Mouse (Mus musculus) neural tube, embryonic 13.5 days (tissue): ENCODE data around the gene Ctse. TPM values are rescaled to one million over a fixed set of nuclear protein-coding genes. Genes with fewer than 3 reads are reported as not detected.

Experiments
- ATAC-seq: fragments of 200-750 bp; cut with Nextera tagmentation; 2 replicates; pipeline ENCODE4 v1.8.0; 2017; ENCODE audit warnings: low read depth, mild to moderate bottlenecking, moderate TSS enrichment, moderate library complexity
- H3K27ac ChIP-seq: fragments of 300-500 bp; sonication (generic); replicated peaks from 2 replicates; pipeline ENCODE4 v1.5.1; 2015; ENCODE audit warnings: moderate library complexity, mild to moderate bottlenecking, inconsistent platforms
- H3K27me3 ChIP-seq: fragments of 300-500 bp; sonication (generic); 2 replicates; pipeline ENCODE4 v1.6.1; 2015; ENCODE audit warnings: mild to moderate bottlenecking, inconsistent platforms
- H3K36me3 ChIP-seq: fragments of 300-500 bp; sonication (generic); 2 replicates; pipeline ENCODE4 v1.6.1; 2015; ENCODE audit warnings: mild to moderate bottlenecking, inconsistent platforms
- H3K4me1 ChIP-seq: fragments of 300-500 bp; sonication (generic); replicated peaks from 2 replicates; pipeline ENCODE4 v1.6.1; 2015; ENCODE audit warnings: inconsistent platforms
- H3K4me2 ChIP-seq: fragments of 300-500 bp; sonication (generic); 2 replicates; pipeline ENCODE4 v1.6.1; 2015; ENCODE audit warnings: inconsistent platforms, mild to moderate bottlenecking, moderate library complexity
- H3K4me3 ChIP-seq: fragments of 300-500 bp; sonication (generic); 2 replicates; pipeline ENCODE4 v1.5.1; 2015; ENCODE audit warnings: mild to moderate bottlenecking, inconsistent platforms
- H3K9ac ChIP-seq: fragments of 300-500 bp; sonication (generic); 2 replicates; pipeline ENCODE4 v1.6.1; 2015; ENCODE audit warnings: moderate library complexity, mild to moderate bottlenecking, inconsistent platforms
- H3K9me3 ChIP-seq: fragments of 300-500 bp; sonication (generic); 2 replicates; pipeline ENCODE4 v1.6.1; 2016; ENCODE audit warnings: inconsistent platforms
- WGBS: fragments of 180-500 bp; shearing (Covaris S2); methylation state at CpG from one replicate; pipeline ENCODE4 v1.1.7; 2015; 5-methylcytosine and 5-hydroxymethylcytosine counted together
- polyA plus RNA-seq: library from polyadenylated mRNA; unstranded; fragments of >200 nt; fragmentation: Nextera tagmentation; extraction: Ambion mirVana; gene quantifications from 2 replicates; pipeline ENCODE4 v1.2.1, GENCODE M21; 2015

The Ctse gene
- not detected in 2 replicates for polyA plus RNA-seq

DNA sequence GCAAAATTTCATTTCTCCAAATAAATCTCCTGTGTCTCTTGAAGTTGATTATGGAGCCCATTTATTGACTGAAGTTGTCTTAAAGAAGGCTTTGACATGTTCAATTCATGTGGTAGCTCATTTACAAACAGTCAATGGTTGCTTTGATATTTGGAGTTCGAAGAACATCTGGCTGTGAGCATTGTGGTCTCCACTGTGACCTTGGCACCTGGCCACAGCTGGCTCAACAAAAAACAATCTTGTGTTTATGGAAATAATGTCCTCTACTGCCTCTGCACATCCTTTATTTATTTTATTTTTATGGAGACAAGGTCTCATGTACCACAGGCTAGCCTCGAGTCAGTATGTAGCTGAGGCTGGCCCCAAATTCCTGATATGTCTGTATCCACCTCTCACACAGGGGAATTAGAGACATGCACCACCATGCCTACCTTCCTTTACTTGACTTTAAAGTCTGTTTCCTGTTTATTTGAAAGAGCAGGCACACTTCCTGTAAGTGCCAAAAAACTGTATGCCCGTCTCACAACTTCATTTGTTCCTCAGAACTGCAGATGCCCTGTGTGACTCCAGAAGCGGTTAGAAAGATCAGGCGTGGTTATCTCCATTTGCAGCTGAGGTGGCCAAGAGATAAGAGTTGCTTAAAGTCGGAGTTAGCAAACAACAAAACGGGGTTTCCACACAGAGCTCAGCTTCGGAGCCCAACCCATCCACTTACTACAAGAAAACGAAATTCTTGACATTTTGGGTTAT lies at the start of gene Ctse:
Gene Ctse, plus strand, starts transcription at position 516 of the 750 bp plus-strand sequence.
- H3K4me3 ChIP-seq = no peak within 1 kb of the TSS
- no peak within 1 kb of the TSS for H3K27ac ChIP-seq
- no peaks in the 10 kb centered on the region for H3K4me1 ChIP-seq
- no peak within 1 kb of the TSS for H3K9ac ChIP-seq
- no peaks in the 10 kb centered on the region for H3K9me3 ChIP-seq
- H3K27me3 ChIP-seq = no peaks in the 10 kb centered on the region
- no peak within 1 kb of the TSS for H3K4me2 ChIP-seq
- H3K36me3 ChIP-seq = no peaks in the 10 kb centered on the region
- 85% methylated on average over 9 of the region's 9 CpGs for WGBS
- no peak for ATAC-seq

DNA sequence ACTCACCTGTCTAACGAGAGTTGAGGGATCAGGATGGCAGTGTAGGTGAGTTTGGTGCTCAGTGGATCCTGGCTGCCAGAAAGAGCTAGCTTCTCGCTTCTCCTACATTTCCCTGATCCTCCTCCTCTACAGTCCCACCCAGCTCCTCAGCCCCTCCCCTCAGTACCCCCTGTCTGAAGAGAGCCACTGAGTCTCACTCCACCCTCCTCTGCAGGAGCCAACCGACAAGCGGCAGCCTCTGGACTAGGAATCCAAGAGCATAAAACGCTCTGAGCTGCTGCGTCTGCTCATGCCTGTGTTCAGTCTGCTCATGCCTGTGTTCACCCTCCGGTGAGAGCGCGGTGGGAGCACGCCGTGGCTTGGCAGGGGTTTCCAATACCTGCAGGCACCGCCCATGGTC lies 39.2 kb upstream of the Ctse start, which contains the start of gene Avpr1b:
Gene Avpr1b, plus strand, starts transcription at position 335 of the 400 bp plus-strand sequence.
- Histone ChIP-seq H3K9me3 (no peaks in the 10 kb centered on the region), H3K4me1 (no peaks in the 10 kb centered on the region), H3K27ac (no peak within 1 kb of the TSS), H3K9ac (no peak within 1 kb of the TSS), H3K27me3 (no peaks in the 10 kb centered on the region), H3K36me3 (no peaks in the 10 kb centered on the region), H3K4me2 (no peak within 1 kb of the TSS), H3K4me3 (no peak within 1 kb of the TSS)
- ATAC-seq = no peak
- WGBS = 44% methylated on average over 12 of the region's 12 CpGs

DNA sequence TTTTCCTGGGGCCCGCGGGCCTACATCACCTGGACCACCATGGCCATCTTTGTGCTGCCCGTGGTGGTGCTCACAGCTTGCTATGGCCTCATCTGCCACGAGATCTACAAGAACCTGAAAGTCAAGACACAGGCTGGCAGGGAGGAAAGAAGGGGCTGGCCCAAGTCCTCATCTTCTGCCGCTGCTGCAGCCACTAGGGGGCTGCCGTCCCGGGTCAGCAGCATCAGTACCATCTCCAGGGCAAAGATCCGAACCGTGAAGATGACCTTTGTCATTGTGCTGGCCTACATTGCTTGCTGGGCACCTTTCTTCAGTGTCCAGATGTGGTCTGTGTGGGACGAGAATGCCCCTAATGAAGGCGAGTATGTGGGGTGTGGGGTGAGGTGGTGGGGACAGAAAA lies 37.8 kb upstream of the Ctse start:
- no peak for ATAC-seq
- Histone ChIP-seq H3K4me1 (no peaks in the 10 kb centered on the region), H3K4me2 (no peak overlapping the region), H3K27ac (no peak overlapping the region), H3K36me3 (no peaks in the 10 kb centered on the region), H3K9ac (no peak overlapping the region), H3K9me3 (no peaks in the 10 kb centered on the region), H3K4me3 (no peak overlapping the region), H3K27me3 (no peaks in the 10 kb centered on the region)
- WGBS = 38% methylated on average over 11 of the region's 11 CpGs

DNA sequence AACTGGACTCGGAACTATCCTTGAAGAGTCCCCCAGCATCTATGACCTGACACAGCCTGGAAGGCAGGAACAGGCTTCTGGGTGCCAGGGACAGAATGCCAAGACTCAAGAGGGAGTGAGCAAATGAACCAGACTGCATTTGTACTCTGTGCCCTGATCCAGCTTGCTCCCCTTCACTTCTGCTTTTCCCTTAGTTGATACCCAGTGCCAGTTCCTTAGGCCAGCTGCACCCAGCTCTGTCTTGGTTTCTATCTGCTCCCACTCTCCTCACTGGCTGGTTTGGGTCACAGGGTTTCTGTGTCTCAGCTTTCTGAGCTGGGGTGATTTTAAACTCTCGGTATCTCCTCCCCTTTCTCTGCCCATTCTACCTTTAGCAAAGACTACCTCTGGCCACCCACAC lies 31.4 kb upstream of the Ctse start:
- Histone ChIP-seq H3K9ac (no peak overlapping the region), H3K36me3 (no peaks in the 10 kb centered on the region), H3K4me3 (no peak overlapping the region), H3K4me2 (no peak overlapping the region), H3K4me1 (no peaks in the 10 kb centered on the region), H3K27ac (no peak overlapping the region), H3K27me3 (no peaks in the 10 kb centered on the region), H3K9me3 (no peaks in the 10 kb centered on the region)
- 91% methylated on average over 2 of the region's 2 CpGs for WGBS
- no peak for ATAC-seq

DNA sequence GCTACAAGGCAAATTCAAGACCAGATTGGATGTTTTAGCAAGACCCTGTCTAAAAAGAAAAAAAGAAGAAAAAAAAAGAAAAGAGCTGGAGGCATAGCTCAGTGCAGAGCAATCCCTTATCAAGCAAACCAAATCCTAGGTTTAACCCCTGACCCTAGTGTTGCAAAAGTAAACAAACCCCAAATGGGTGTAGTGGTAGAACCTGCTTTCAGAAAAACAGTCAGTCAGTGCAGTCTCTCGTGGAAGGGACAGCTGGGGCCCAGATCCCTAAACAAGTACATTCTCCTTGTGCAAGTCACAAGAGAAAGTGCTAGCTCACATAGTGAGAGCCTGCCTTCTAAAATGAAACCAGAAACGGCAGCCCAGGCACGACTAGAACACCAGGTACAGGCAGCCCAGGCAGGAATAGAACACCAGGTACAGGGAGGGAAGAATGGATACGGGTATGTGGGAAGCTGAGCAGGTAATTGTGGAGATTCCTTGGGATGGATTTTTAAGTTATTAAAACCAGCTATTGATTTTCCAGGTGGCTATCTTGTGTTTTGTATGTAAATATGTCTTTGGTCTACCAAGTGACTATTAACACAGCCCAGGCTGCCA lies 25.4 kb upstream of the Ctse start:
- no peak overlapping the region for H3K4me3 ChIP-seq
- no peaks in the 10 kb centered on the region for H3K9me3 ChIP-seq
- no peaks in the 10 kb centered on the region for H3K27me3 ChIP-seq
- no peaks in the 10 kb centered on the region for H3K4me1 ChIP-seq
- H3K27ac ChIP-seq = no peak overlapping the region
- H3K9ac ChIP-seq = no peak overlapping the region
- WGBS = 79% methylated on average over 4 of the region's 4 CpGs
- ATAC-seq = no peak
- no peak overlapping the region for H3K4me2 ChIP-seq
- H3K36me3 ChIP-seq = no peaks in the 10 kb centered on the region

DNA sequence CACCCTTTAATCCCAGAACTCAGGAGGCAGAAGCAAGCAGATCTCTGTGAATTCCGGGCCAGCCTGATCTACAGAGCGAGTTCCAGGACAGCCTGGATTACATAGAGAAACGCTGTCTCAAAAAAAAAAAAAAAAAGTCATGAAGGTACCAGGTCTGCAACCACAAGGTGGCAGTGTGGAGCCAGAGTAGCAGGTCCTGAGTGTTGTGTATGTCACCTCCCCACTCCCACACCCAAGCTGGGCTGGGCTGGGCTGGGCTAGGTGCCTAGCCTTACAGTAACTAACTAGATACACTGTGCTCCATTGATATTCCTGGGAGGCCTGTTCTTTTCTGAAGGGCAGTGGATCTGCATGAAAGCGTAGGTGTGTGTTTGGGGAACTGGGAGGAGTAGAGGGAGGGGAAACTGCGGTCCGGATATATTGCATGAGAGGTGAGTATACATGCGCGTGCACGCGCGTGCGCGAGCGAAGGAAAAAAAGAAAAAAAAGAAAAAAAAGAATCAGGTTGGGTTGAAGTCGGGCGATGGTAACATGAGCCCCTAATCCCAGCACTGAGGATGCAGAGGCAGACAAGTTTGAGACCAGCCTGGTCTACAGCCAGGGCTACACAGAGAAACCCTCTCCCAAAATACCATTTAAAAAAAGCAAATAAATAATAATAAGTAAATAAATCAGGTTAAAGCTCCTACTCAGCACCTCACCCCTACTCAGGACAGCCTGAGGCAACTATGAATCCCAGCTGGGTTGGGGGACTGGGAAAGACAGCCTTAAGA lies 24.6 kb upstream of the Ctse start:
- Histone ChIP-seq H3K9ac (no peak overlapping the region), H3K27ac (no peak overlapping the region), H3K36me3 (no peaks in the 10 kb centered on the region), H3K4me3 (no peak overlapping the region), H3K27me3 (no peaks in the 10 kb centered on the region), H3K4me2 (no peak overlapping the region), H3K4me1 (no peaks in the 10 kb centered on the region), H3K9me3 (no peaks in the 10 kb centered on the region)
- WGBS = 84% methylated on average over 16 of the region's 16 CpGs
- no peak for ATAC-seq

DNA sequence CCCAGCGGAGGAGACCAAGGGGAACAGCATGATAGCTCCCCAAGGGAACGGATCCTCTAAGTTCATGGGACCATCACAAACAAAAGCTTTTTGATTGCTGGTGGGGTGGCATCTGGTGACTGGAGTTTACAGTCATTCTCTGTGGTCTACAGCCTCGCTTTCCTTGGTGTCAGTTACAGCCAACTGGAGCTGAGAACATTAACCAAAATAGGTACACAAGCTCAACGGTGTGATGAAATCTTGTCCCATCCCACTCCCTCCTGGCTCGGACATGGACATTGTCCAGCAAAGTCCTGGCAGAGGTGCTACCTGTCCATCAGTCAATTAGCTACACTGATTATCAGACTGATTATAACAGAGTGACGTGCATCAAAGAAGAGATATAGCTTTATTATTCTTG lies 23.5 kb upstream of the Ctse start:
- no peak overlapping the region for H3K4me2 ChIP-seq

DNA sequence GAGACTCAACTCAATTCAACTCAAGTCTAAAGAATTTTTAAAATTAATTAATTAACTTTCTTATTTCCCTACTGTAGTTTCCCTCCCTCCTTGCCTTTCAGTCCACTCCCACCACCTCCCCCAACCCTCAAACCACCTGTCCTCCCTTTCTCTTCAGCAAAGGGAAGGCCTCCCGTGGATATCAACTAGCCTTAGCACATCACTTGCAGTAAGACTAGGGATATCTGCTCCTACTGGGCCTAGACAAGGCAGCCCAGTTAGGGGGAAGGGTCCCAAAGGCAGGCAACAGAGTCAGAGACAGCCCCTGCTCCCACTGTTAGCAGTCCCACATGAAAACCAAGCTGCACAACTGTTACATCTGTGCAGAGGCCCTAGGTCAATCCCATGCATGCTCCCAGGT lies 22.0 kb upstream of the Ctse start:
- H3K27me3 ChIP-seq = no peaks in the 10 kb centered on the region
- H3K27ac ChIP-seq = no peak overlapping the region
- no peak overlapping the region for H3K4me2 ChIP-seq
- no peak for ATAC-seq
- no peaks in the 10 kb centered on the region for H3K36me3 ChIP-seq
- no peak overlapping the region for H3K9ac ChIP-seq
- WGBS = 60% methylated on average over 1 of the region's 1 CpGs
- no peaks in the 10 kb centered on the region for H3K9me3 ChIP-seq
- no peak overlapping the region for H3K4me3 ChIP-seq
- no peaks in the 10 kb centered on the region for H3K4me1 ChIP-seq

More for the DNA sequence above, 23.5 kb upstream of the Ctse start:
- Histone ChIP-seq H3K9me3 (no peaks in the 10 kb centered on the region), H3K4me3 (no peak overlapping the region), H3K4me1 (no peaks in the 10 kb centered on the region), H3K27ac (no peak overlapping the region), H3K36me3 (no peaks in the 10 kb centered on the region), H3K27me3 (no peaks in the 10 kb centered on the region), H3K9ac (no peak overlapping the region)
- no peak for ATAC-seq
- whole genome bisulfite sequencing = 85% methylated on average over 6 of the region's 6 CpGs

DNA sequence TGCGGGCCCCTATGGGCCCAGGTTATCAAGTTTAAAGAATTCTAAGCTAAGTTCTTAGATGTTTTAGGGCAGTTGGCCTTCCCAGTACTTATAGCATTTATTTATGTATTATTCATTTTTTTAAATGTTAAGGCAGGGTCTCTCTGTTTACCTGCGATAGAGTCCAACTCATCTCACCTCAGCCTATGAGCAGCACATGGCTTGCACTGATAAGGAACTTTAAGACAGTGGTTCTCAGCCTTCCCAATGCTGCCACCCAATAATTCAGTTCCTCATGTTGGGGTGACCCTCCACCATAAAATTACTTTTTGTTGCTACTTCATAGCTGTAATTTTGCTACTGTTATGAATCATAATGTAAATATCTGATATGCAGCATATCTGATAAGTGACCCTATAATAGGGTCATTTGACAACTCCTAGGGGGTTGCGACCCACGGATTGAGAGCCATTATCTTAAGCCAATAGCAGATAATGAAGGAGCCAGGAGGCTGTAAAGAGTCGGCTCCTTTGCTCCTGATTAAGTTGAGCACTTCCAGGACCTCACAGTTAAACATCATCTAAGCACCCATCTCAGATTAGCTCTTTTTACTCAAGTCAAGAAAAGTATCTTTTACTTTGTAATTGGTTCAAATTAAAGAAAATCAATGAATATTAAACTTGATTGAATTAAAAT lies 21.4 kb upstream of the Ctse start:
- Histone ChIP-seq H3K36me3 (no peaks in the 10 kb centered on the region), H3K4me2 (no peak overlapping the region), H3K9me3 (no peaks in the 10 kb centered on the region), H3K27ac (no peak overlapping the region), H3K27me3 (no peaks in the 10 kb centered on the region), H3K4me1 (no peaks in the 10 kb centered on the region), H3K4me3 (no peak overlapping the region), H3K9ac (no peak overlapping the region)
- 77% methylated on average over 5 of the region's 5 CpGs for WGBS
- ATAC-seq = no peak

DNA sequence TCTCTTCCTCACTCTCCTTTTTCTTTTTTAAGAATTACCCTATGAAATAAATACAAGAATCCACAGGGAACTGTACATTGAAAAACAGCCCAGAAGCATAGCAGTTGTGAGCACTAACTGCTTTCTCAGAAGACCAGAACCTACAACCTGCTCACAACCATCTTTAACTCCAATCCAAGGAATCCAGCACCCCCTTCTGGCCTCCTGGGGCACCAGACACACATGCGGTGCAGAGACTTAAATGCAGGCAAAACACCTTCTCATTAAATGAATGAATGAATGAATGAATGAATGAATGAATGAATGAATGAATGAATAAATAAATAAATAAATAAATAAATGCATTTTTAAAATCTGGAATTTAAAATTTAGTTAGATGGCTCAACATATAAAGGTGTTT lies 19.5 kb upstream of the Ctse start:
- H3K4me2 ChIP-seq = no peak overlapping the region
- 80% methylated on average over 1 of the region's 1 CpGs for WGBS
- H3K27me3 ChIP-seq = no peaks in the 10 kb centered on the region
- H3K36me3 ChIP-seq = no peaks in the 10 kb centered on the region
- no peak overlapping the region for H3K4me3 ChIP-seq
- H3K27ac ChIP-seq = no peak overlapping the region
- ATAC-seq = no peak
- H3K9me3 ChIP-seq = no peaks in the 10 kb centered on the region
- no peaks in the 10 kb centered on the region for H3K4me1 ChIP-seq
- no peak overlapping the region for H3K9ac ChIP-seq

DNA sequence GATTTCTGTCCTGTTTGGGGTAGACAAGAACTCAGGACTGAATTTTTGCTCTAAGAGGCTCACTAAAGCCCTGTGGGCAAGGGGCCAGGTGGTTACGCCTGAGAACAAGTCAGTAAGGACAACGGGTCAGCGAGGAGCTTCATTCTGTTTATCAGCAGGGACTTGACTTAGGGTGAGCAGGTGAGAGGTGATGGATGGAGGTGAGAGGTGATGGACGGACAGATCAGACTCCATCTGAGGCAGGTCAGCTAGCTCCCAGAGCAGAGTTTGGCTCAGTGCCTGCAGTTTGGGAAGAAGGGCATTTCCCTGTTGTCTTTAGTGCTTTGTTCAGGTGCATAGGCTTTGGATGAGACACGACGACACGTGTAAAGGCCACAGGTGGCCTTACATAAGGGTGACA lies 18.8 kb upstream of the Ctse start:
- 90% methylated on average over 7 of the region's 7 CpGs for WGBS
- no peaks in the 10 kb centered on the region for H3K4me1 ChIP-seq
- no peaks in the 10 kb centered on the region for H3K27me3 ChIP-seq
- H3K9me3 ChIP-seq = no peaks in the 10 kb centered on the region
- H3K9ac ChIP-seq = no peak overlapping the region
- H3K4me3 ChIP-seq = no peak overlapping the region
- no peaks in the 10 kb centered on the region for H3K36me3 ChIP-seq
- no peak for ATAC-seq
- H3K27ac ChIP-seq = no peak overlapping the region
- no peak overlapping the region for H3K4me2 ChIP-seq

DNA sequence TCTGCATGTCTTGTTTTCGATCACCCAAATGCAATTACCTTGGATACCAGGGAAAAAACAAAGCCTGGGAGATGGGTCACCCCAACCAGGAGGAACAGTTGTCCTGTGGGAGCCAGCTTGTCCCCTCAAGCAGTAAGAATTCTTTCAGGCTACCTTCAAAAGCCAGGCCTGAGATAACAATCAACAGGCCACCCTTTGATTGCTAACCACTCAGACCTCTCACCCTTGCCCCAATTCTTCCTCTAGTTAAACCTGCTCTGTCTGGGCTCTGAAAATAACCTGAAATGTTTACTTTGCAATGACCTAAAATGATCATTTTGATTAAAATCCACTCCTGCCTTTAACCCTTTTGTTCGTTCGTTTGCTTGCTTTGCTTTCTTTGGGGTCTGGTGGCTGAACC lies 14.5 kb upstream of the Ctse start:
- H3K9me3 ChIP-seq = no peaks in the 10 kb centered on the region
- no peak overlapping the region for H3K4me2 ChIP-seq
- H3K27ac ChIP-seq = no peak overlapping the region
- H3K27me3 ChIP-seq = no peaks in the 10 kb centered on the region
- H3K36me3 ChIP-seq = no peaks in the 10 kb centered on the region
- no peak for ATAC-seq
- WGBS = 92% methylated on average over 3 of the region's 3 CpGs
- no peak overlapping the region for H3K9ac ChIP-seq
- no peak overlapping the region for H3K4me3 ChIP-seq
- no peaks in the 10 kb centered on the region for H3K4me1 ChIP-seq
